Mouse (Mus musculus) MEL (cell line): ENCODE results near the gene Gfra1. TPM values are rescaled to one million over a fixed set of nuclear protein-coding genes. Genes with fewer than 3 reads are reported as not detected.

Experiments used
- DNase-seq: peaks from one replicate; pipeline ENCODE4 v3.0.0; 2011; ENCODE audit warnings: low read depth, low spot score
- H3K27ac ChIP-seq: 2 replicates; pipeline ENCODE4 v1.5.1; 2012; ENCODE audit warnings: low read depth, mild to moderate bottlenecking, control low read depth, low read length, moderate library complexity; ENCODE audit not compliant: control insufficient read depth
- H3K27me3 ChIP-seq, 2 experiments: fragments of 150-350 bp in 1 of 2; sonication (generic) in 1 of 2; 2 replicates each; pipeline ENCODE4 v1.6.1; 2012; ENCODE audit warnings: low read length in 2 of 2, mild to moderate bottlenecking in 2 of 2, improper control_type of control experiment in 1 of 2, moderate library complexity in 1 of 2; ENCODE audit not compliant: insufficient read depth in 2 of 2, control insufficient read depth in 1 of 2
- H3K36me3 ChIP-seq, 2 experiments: 2 replicates each; pipeline ENCODE4 v1.6.1; 2012 to 2014; ENCODE audit warnings: low read length in 2 of 2, improper control_type of control experiment in 1 of 2, inconsistent platforms in 1 of 2, mild to moderate bottlenecking in 1 of 2; ENCODE audit not compliant: insufficient read depth in 2 of 2, control insufficient read depth in 1 of 2
- H3K4me1 ChIP-seq, 2 experiments: fragments of 150-350 bp in 1 of 2; sonication (generic) in 1 of 2; 2 replicates each; pipeline ENCODE4 v1.6.1; 2012; ENCODE audit warnings: low read length in 2 of 2, improper control_type of control experiment in 1 of 2, mild to moderate bottlenecking in 1 of 2; ENCODE audit not compliant: insufficient read depth in 2 of 2, control insufficient read depth in 1 of 2
- H3K4me3 ChIP-seq, 2 experiments: fragments of 150-350 bp in 1 of 2; sonication (generic) in 1 of 2; 2 replicates each; pipeline ENCODE4 v1.5.1; 2012; ENCODE audit warnings: low read depth in 2 of 2, low read length in 2 of 2, mild to moderate bottlenecking in 2 of 2, moderate library complexity in 2 of 2, control low read depth in 1 of 2, improper control_type of control experiment in 1 of 2; ENCODE audit not compliant: control insufficient read depth in 1 of 2, insufficient read depth in 1 of 2
- H3K79me2 ChIP-seq: 2 replicates; pipeline ENCODE4 v1.6.1; 2012; ENCODE audit warnings: mild to moderate bottlenecking, low read length, moderate library complexity; ENCODE audit not compliant: control insufficient read depth, poor library complexity, insufficient read depth
- H3K9ac ChIP-seq: 2 replicates; pipeline ENCODE4 v1.6.1; 2012; ENCODE audit warnings: low read depth, mild to moderate bottlenecking, control low read depth, low read length, moderate library complexity; ENCODE audit not compliant: control insufficient read depth, poor library complexity, severe bottlenecking
- H3K9me3 ChIP-seq: fragments of 150-350 bp; sonication (generic); replicated peaks from 2 replicates; pipeline ENCODE4 v1.6.1; 2012; ENCODE audit warnings: mild to moderate bottlenecking, low read length, improper control_type of control experiment, moderate library complexity; ENCODE audit not compliant: insufficient read depth
- CHD1 ChIP-seq: IDR thresholded peaks from 2 replicates; pipeline ENCODE4 v1.6.1; 2012; ENCODE audit warnings: low read depth, mild to moderate bottlenecking, inconsistent platforms, low read length, improper control_type of control experiment
- KAT2A ChIP-seq: conservative IDR thresholded peaks from 2 replicates; pipeline ENCODE4 v1.6.1; 2012; ENCODE audit warnings: low read depth, low read length, improper control_type of control experiment, inconsistent platforms
- MEF2A ChIP-seq: IDR thresholded peaks from 2 replicates; pipeline ENCODE4 v1.6.1; 2014; ENCODE audit warnings: low read depth, mild to moderate bottlenecking, inconsistent platforms, low read length, improper control_type of control experiment; ENCODE audit not compliant: poor library complexity, insufficient replicate concordance, severe bottlenecking; ENCODE audit errors: extremely low read depth
- MYB ChIP-seq: IDR thresholded peaks from 2 replicates; pipeline ENCODE4 v1.6.1; 2011; ENCODE audit warnings: mild to moderate bottlenecking, low read depth, low read length, improper control_type of control experiment
- MYC ChIP-seq: IDR thresholded peaks from 2 replicates; pipeline ENCODE4 v1.6.1; 2011; ENCODE audit warnings: low read depth, mild to moderate bottlenecking, low read length, improper control_type of control experiment, moderate library complexity
- NELFE ChIP-seq: IDR thresholded peaks from 2 replicates; pipeline ENCODE4 v1.6.1; 2011; ENCODE audit warnings: low read depth, low read length, improper control_type of control experiment
- POLR2A ChIP-seq, 2 experiments: IDR thresholded peaks; 2 replicates each; pipeline ENCODE4 v1.6.1; 2011 to 2012; ENCODE audit warnings: low read length in 2 of 2, mild to moderate bottlenecking in 2 of 2, control low read depth in 1 of 2, improper control_type of control experiment in 1 of 2, low read depth in 1 of 2, moderate library complexity in 1 of 2; ENCODE audit not compliant: control insufficient read depth in 1 of 2, insufficient read depth in 1 of 2, poor library complexity in 1 of 2
- POLR2AphosphoS2 ChIP-seq: IDR thresholded peaks from 2 replicates; pipeline ENCODE4 v1.6.1; 2011; ENCODE audit warnings: low read length, improper control_type of control experiment
- POLR2AphosphoS5 ChIP-seq: IDR thresholded peaks from 2 replicates; pipeline ENCODE4 v1.6.1; 2012; ENCODE audit warnings: low read depth, borderline replicate concordance, mild to moderate bottlenecking, inconsistent platforms, low read length, moderate library complexity, mixed read lengths
- RAD21 ChIP-seq: IDR thresholded peaks from 2 replicates; pipeline ENCODE4 v1.6.1; 2011; ENCODE audit warnings: mild to moderate bottlenecking, low read depth, low read length, improper control_type of control experiment
- SIN3A ChIP-seq: IDR thresholded peaks from 2 replicates; pipeline ENCODE4 v1.6.1; 2012; ENCODE audit warnings: low read length, improper control_type of control experiment, inconsistent platforms
- SMC3 ChIP-seq: IDR thresholded peaks from 2 replicates; pipeline ENCODE4 v1.6.1; 2011; ENCODE audit warnings: low read depth, low read length, improper control_type of control experiment
- TAL1 ChIP-seq: IDR thresholded peaks from 2 replicates; pipeline ENCODE4 v1.6.1; 2012; ENCODE audit warnings: mild to moderate bottlenecking, inconsistent platforms, low read length, moderate library complexity, mixed read lengths
- TCF12 ChIP-seq: IDR thresholded peaks from 2 replicates; pipeline ENCODE4 v1.6.1; 2014; ENCODE audit warnings: low read depth, mild to moderate bottlenecking, inconsistent platforms, low read length, improper control_type of control experiment, moderate library complexity
- UBTF ChIP-seq: IDR thresholded peaks from 2 replicates; pipeline ENCODE4 v1.6.1; 2012; ENCODE audit warnings: low read depth, mild to moderate bottlenecking, inconsistent platforms, low read length, improper control_type of control experiment, moderate library complexity, borderline replicate concordance; ENCODE audit not compliant: insufficient read depth
- USF1 ChIP-seq: IDR thresholded peaks from 2 replicates; pipeline ENCODE4 v1.6.1; 2014; ENCODE audit warnings: low read depth, mild to moderate bottlenecking, inconsistent platforms, low read length, improper control_type of control experiment, moderate library complexity
- USF2 ChIP-seq, 2 experiments: IDR thresholded peaks; 2 replicates each; pipeline ENCODE4 v1.6.1; 2011 to 2012; ENCODE audit warnings: improper control_type of control experiment in 2 of 2, low read length in 2 of 2, borderline replicate concordance in 1 of 2, inconsistent platforms in 1 of 2, low read depth in 1 of 2, mild to moderate bottlenecking in 1 of 2; ENCODE audit not compliant: insufficient read depth in 1 of 2
- ZC3H11A ChIP-seq: IDR thresholded peaks from 2 replicates; pipeline ENCODE4 v1.6.1; 2012; ENCODE audit warnings: low read depth, mild to moderate bottlenecking, inconsistent platforms, low read length, improper control_type of control experiment
- ZKSCAN1 ChIP-seq: IDR thresholded peaks from 2 replicates; pipeline ENCODE4 v1.6.1; 2012; ENCODE audit warnings: low read depth, mild to moderate bottlenecking, inconsistent platforms, low read length, improper control_type of control experiment, moderate library complexity
- ZNF384 ChIP-seq: IDR thresholded peaks from 2 replicates; pipeline ENCODE4 v1.6.1; 2012; ENCODE audit warnings: low read depth, mild to moderate bottlenecking, inconsistent platforms, low read length, improper control_type of control experiment
- polyA plus RNA-seq, 2 experiments: library from polyadenylated mRNA; stranded (reverse) in 1 of 2; unstranded in 1 of 2; fragments of >175 nt in 1 of 2; fragments of >200 nt in 1 of 2; gene quantifications; 2 replicates each; pipeline versions ENCODE4 v1.2.1 to v1.2.4; 2012; ENCODE audit warnings: low replicate concordance in 2 of 2, low read depth in 1 of 2; ENCODE audit not compliant: insufficient read length in 2 of 2, insufficient read depth in 1 of 2, missing spikeins in 1 of 2
- total RNA-seq: library from RNA; depleted of rRNA; stranded (reverse); fragments of 300-350 nt; gene quantifications from 2 replicates; pipeline ENCODE4 v1.2.3, GENCODE M21; 2012

The Gfra1 gene
- total and polyA plus RNA-seq, 3 experiments: not detected

DNA sequence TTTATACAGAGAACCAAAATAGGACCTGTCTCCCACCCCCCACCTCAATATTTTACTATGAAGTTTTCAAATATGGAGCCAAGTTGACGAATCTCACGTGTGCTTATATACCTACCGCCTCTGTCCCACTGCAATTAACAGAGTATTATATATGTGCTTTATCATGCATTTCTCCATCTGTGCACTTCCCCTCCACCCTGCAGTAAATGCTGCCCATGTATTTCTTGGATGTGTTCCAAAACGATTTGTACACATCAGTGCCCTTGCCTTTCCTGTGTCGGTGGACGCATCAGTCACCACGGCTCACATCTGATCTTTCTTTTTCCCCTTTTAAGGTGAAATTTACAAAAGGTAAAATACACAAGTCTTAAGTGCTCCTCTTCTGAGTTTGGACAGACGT is 77.7 kb downstream of the Gfra1 start:
- no peak overlapping the region for H3K27ac ChIP-seq
- no peak overlapping the region for H3K4me3 ChIP-seq
- H3K36me3 ChIP-seq: no peaks in the 10 kb centered on the region
- H3K79me2 ChIP-seq: no peaks in the 10 kb centered on the region
- H3K9ac ChIP-seq: no peak overlapping the region
- H3K9me3 ChIP-seq: no peaks in the 10 kb centered on the region
- H3K4me1 ChIP-seq: no peaks in the 10 kb centered on the region
- TF ChIP-seq POLR2A (IDR thresholded peaks at IDR 0.05; ENCODE audit: control insufficient read depth in 1 of 2, insufficient read depth in 1 of 2, low read depth in 1 of 2, low read length in 2 of 2, poor library complexity in 1 of 2) (no peak), NELFE (no peak), MYC (no peak), USF2 (IDR thresholded peaks at IDR 0.05; ENCODE audit: borderline replicate concordance in 1 of 2, insufficient read depth in 1 of 2, low read depth in 1 of 2, low read length in 2 of 2) (no peak), KAT2A (no peak), MYB (no peak), RAD21 (no peak), POLR2AphosphoS2 (no peak), TCF12 (no peak), SMC3 (no peak)
- no peak for DNase-seq
- H3K27me3 ChIP-seq: no peaks in the 10 kb centered on the region

DNA sequence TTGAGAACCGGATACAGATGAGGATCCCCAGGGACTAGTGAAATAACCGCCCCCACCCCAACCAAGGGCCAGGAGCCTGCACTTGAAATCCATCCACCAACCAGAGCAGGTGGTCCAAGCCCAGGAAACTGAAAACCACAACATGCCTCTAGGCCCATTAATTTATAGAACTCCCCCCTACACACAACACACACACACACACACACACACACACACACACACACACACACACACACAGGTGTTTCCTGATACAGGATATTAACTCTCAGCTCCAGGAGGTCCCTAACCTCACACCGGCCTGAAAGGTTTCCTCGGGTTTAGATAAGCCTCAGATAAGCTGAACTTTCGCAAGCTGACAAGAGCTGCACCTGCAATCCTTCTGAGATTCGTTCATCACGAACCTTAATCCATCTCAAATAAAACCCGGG is 79.0 kb downstream of the Gfra1 start:
- H3K4me3 ChIP-seq: no peak overlapping the region
- H3K9ac ChIP-seq: no peak overlapping the region
- H3K9me3 ChIP-seq: no peaks in the 10 kb centered on the region
- no peak overlapping the region for H3K27ac ChIP-seq
- no peaks in the 10 kb centered on the region for H3K4me1 ChIP-seq
- no peaks in the 10 kb centered on the region for H3K36me3 ChIP-seq
- H3K27me3 ChIP-seq: no peaks in the 10 kb centered on the region
- no peak for TF ChIP-seq MEF2A
- TF ChIP-seq ZNF384: no peak
- TF ChIP-seq POLR2AphosphoS5: no peak
- no peak for TF ChIP-seq USF2 (IDR thresholded peaks at IDR 0.05; ENCODE audit: borderline replicate concordance in 1 of 2, insufficient read depth in 1 of 2, low read depth in 1 of 2, low read length in 2 of 2)
- H3K79me2 ChIP-seq: no peaks in the 10 kb centered on the region
- DNase-seq: no peak

DNA sequence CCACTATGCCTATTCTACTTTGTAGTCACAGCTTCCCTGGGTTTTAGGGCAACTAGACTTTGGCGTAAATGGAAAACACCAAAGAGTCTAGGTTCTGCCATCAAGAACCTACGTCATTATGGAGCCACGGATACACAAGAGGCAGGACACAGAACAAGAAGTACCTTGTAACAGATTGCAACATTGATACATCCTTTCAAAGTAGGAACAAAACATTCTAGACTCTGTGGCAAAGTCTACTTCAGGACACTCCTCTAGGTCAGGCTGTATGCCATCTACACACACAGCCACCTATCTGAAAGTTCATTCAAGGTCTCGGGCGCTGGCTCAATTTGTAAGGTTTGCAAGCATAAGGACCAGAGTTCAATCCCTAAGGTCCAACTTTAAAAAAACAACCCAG is 81.1 kb downstream of the Gfra1 start:
- Histone ChIP-seq H3K79me2 (no peaks in the 10 kb centered on the region), H3K4me3 (no peak overlapping the region), H3K27me3 (no peaks in the 10 kb centered on the region), H3K27ac (no peak overlapping the region), H3K9ac (no peak overlapping the region), H3K9me3 (no peaks in the 10 kb centered on the region), H3K4me1 (no peaks in the 10 kb centered on the region), H3K36me3 (no peaks in the 10 kb centered on the region)
- TF ChIP-seq POLR2AphosphoS5 (no peak), POLR2AphosphoS2 (no peak), UBTF (no peak), KAT2A (no peak), CHD1 (no peak), TAL1 (no peak), POLR2A (IDR thresholded peaks at IDR 0.05; ENCODE audit: control insufficient read depth in 1 of 2, insufficient read depth in 1 of 2, low read depth in 1 of 2, low read length in 2 of 2, poor library complexity in 1 of 2) (no peak), SIN3A (no peak), ZKSCAN1 (no peak), MEF2A (no peak), USF1 (no peak), ZC3H11A (no peak), TCF12 (no peak), ZNF384 (no peak)
- no peak for DNase-seq
